In genomic region chr11:75846589-75846988, GRCm38 (mm10) we compare ENCODE assay signal across 20 mouse cellular contexts. TPM values are rescaled to one million over a fixed set of nuclear protein-coding genes. Genes with fewer than 3 reads are reported as not detected.
A peak's percentile ranks its signal among the peaks of the same experiment; 100 is the strongest.
DNase-seq lines count a peak whose midpoint lies in the region; ATAC-seq and TF ChIP-seq lines count a peak whose summit lies in the region.
"Had no signal": no experiment of that assay in that cellular context is flagged by ENCODE, and none has a peak within 500 bp of the region (broad histone marks: within the 10 kb centered on the region; RNA-seq: fewer than 3 reads in every experiment).

No protein-coding gene starts in this region.

- CTCF ChIA-PET in Patski (lab: Charles Lee), result no interaction called here

- no peak overlapping the region for H3K4me3 ChIP-seq in kidney, embryonic 14.5 days (ENCODE audit: low read length)
- H3K4me3 ChIP-seq in kidney, adult 2 months (ENCODE audit: insufficient read depth, low read depth, low read length), result no peak overlapping the region
- H3K4me3 ChIP-seq: erythroblast, embryonic 14.5 days; heart, adult 2 months; limb, embryonic 10.5 days; liver, embryonic 15.5 days had no signal

- no peaks in the 10 kb centered on the region for H3K9me3 ChIP-seq in kidney, embryonic 14.5 days (ENCODE audit: control insufficient read depth, low read length)
- H3K9me3 ChIP-seq: limb, embryonic 10.5 days; liver, embryonic 15.5 days had no signal

- POLR2A ChIA-PET in Patski (lab: Charles Lee), result interaction anchor here (0.7 to 1.2 kb wide), 2 partner anchors 17 to 1407 kb away, joined by 3 read pairs; no protein-coding TSS in a partner anchor

- H3K36me3 ChIP-seq in kidney, embryonic 14.5 days (ENCODE audit: control insufficient read depth, insufficient read depth, low read length), result no peaks in the 10 kb centered on the region
- H3K36me3 ChIP-seq in kidney, adult 2 months (ENCODE audit: control insufficient read depth, insufficient read depth, low read length), result no peaks in the 10 kb centered on the region
- H3K36me3 ChIP-seq: limb, embryonic 10.5 days; liver, embryonic 15.5 days had no signal

- H3K4me1 ChIP-seq in kidney, embryonic 14.5 days (ENCODE audit: control insufficient read depth, insufficient read depth, low read length), result no peaks in the 10 kb centered on the region
- no peaks in the 10 kb centered on the region for H3K4me1 ChIP-seq in kidney, adult 2 months (ENCODE audit: control insufficient read depth, insufficient read depth, low read length)
- H3K4me1 ChIP-seq: liver, embryonic 15.5 days had no signal

- WGBS in kidney, embryonic 14.5 days, result 32% methylated on average over 7 of the region's 7 CpGs
- WGBS in kidney, adult 2 months, result 85% methylated on average over 7 of the region's 7 CpGs

- DNase-seq in kidney, adult 2 months, result no peak
- no peak for DNase-seq in Patski (ENCODE audit: low read depth, low spot score)
- peak; percentile 68 for DNase-seq in embryo, embryonic 10 days (ENCODE audit: low spot score)
- peak; percentile 72 for DNase-seq in mesoderm, embryonic 11.5 days (ENCODE audit: low read depth, low spot score)
- no peak for DNase-seq in gastrocnemius, adult 8-10 months (ENCODE audit: low spot score in 2 of 2)
- DNase-seq in frontal cortex, adult 2 months (ENCODE audit: extremely low spot score in 1 of 2, low spot score in 1 of 2), result no peak
- no peak for DNase-seq in lung, postnatal 25 days (ENCODE audit: low spot score)
- DNase-seq: B cell, adult 2 months; cerebellum, postnatal 25 days; heart, adult 2 months; heart, postnatal 10 days; lung, postnatal 36 days; thymus, adult 18-20 months had no signal

- H3K4me2 ChIP-seq in kidney, embryonic 14.5 days (replicated peaks; ENCODE audit: low read depth, low read length), result no peak overlapping the region
- H3K4me2 ChIP-seq: liver, embryonic 15.5 days had no signal

- H3K27ac ChIP-seq in kidney, embryonic 14.5 days (ENCODE audit: low read depth, low read length), result no peak overlapping the region
- H3K27ac ChIP-seq in kidney, adult 2 months (ENCODE audit: insufficient read depth, low read depth, low read length), result no peak overlapping the region
- H3K27ac ChIP-seq: heart, adult 2 months; kidney, postnatal 0 days; limb, embryonic 10.5 days; liver, embryonic 15.5 days had no signal

- no peak for TF ChIP-seq POLR2A in kidney, adult 2 months (IDR thresholded peaks at IDR 0.05; ENCODE audit: low read depth, low read length)

- TF ChIP-seq CTCF in kidney, adult 2 months (conservative IDR thresholded peaks at IDR 0.05; ENCODE audit: insufficient read depth, insufficient read length, low read depth, low read length), result no peak
- TF ChIP-seq CTCF in Patski (IDR thresholded peaks at IDR 0.05), result no peak

- H3K27me3 ChIP-seq in kidney, embryonic 14.5 days (ENCODE audit: control insufficient read depth, insufficient read depth, low read length), result no peaks in the 10 kb centered on the region
- H3K27me3 ChIP-seq in kidney, adult 2 months (replicated peaks; ENCODE audit: control insufficient read depth, insufficient read depth, low read length), result no peaks in the 10 kb centered on the region
- no peaks in the 10 kb centered on the region for H3K27me3 ChIP-seq in Patski
- H3K27me3 ChIP-seq: liver, embryonic 15.5 days had no signal

- in situ Hi-C loops in Patski (cut with MboI; ENCODE audit: low pct_unique_long_range_greater_than_20kb), result no loop called here

- H3K9ac ChIP-seq in kidney, embryonic 14.5 days (ENCODE audit: low read depth, low read length), result no peak overlapping the region
- H3K9ac ChIP-seq: liver, embryonic 15.5 days had no signal

- ATAC-seq in kidney, embryonic 14.5 days (ENCODE audit: low FRiP score, low TSS enrichment), result peak; percentile 78
- peak; percentile 31 for ATAC-seq in Patski
- ATAC-seq: activated CD4-positive, CD25-positive, alpha-beta regulatory T cell, adult 4 months had no signal

RNA-seq across cellular contexts. Expression of gene Doc2b, which starts 50.7 kb away (rescaled TPM):
- 1.1 and 1.2 TPM in 2 replicates for polyA plus RNA-seq in kidney, embryonic 14.5 days (2014; fragmentation: Nextera tagmentation; extraction: Ambion mirVana)
- polyA plus RNA-seq in kidney, adult 2 months (2012; rRNA removed), result 0.34 and 0.36 TPM in 2 replicates
- 0.04 TPM for polyA plus RNA-seq in Patski (2021)
- 1 to 10 TPM in 2 of 4 experiments, under 1 TPM in 2; 0.41 to 1.4 (median 0.78) TPM for total RNA-seq in gastrocnemius, adult 8-10 months (2022)
- 5.2 and 11.0 TPM in 2 replicates for polyA plus RNA-seq in frontal cortex, adult 2 months (2012; rRNA removed)
- total RNA-seq: MEL had no signal
- polyA plus RNA-seq: activated CD4-positive, CD25-positive, alpha-beta regulatory T cell, adult 4 months; erythroblast, embryonic 14.5 days had no signal

Comparison
In these comparisons a context has a peak if more than half of its experiments do, and no peak if none do; other contexts are left out.
1. DNase-seq: peak in embryo, embryonic 10 days (single experiment) and mesoderm, embryonic 11.5 days (single experiment); none in kidney, adult 2 months (single experiment), Patski (single experiment), gastrocnemius, adult 8-10 months (0 of 2), frontal cortex, adult 2 months (0 of 2) and lung, postnatal 25 days (single experiment).